Mouse (Mus musculus) B cell, adult 2 months (primary cell): ENCODE results near the gene Mad2l1bp.

Source experiments
- DNase-seq, 2 experiments: peaks; one replicate each; pipeline ENCODE4 v3.0.0; 2022

Gene Mad2l1bp

GRCm38 (mm10) chr17:46152847-46153782 lies at the start of gene Mad2l1bp:
Gene Mad2l1bp, minus strand, starts transcription at chr17:46153553.
- DNase-seq, result peak; percentile 87 to 89

GRCm38 (mm10) chr17:46203078-46203477 lies 49.7 kb upstream of the Mad2l1bp start:
- peak in 1 of 2 experiments; percentile 14 for DNase-seq

- DNase-seq, result peak; percentile 94 to 95
These were observed 49.2 kb upstream of the Mad2l1bp start, which contains the start of the genes Polh and Xpo5 for GRCm38 (mm10) chr17:46202421-46203071. Gene Polh, minus strand, starts transcription at chr17:46202645. Gene Xpo5, plus strand, starts transcription at chr17:46202782.

GRCm38 (mm10) chr17:46201151-46201550 lies 47.8 kb upstream of the Mad2l1bp start:
- DNase-seq, result peak; percentile 5 to 6

GRCm38 (mm10) chr17:46188829-46189228 lies 35.5 kb upstream of the Mad2l1bp start:
- DNase-seq, result no peak

GRCm38 (mm10) chr17:46182273-46182672 lies 28.9 kb upstream of the Mad2l1bp start:
- DNase-seq, result peak in 1 of 2 experiments; percentile 24

- DNase-seq, result peak; percentile 60 to 64
These were observed 17.2 kb upstream of the Mad2l1bp start for GRCm38 (mm10) chr17:46170538-46170937.

- DNase-seq, result no peak
These were observed 15.4 kb upstream of the Mad2l1bp start for GRCm38 (mm10) chr17:46168768-46169167.

GRCm38 (mm10) chr17:46168318-46168717 lies 15.0 kb upstream of the Mad2l1bp start:
- no peak for DNase-seq

- no peak for DNase-seq
These were observed 13.7 kb upstream of the Mad2l1bp start for GRCm38 (mm10) chr17:46167014-46167413.

GRCm38 (mm10) chr17:46166270-46166669 lies 12.9 kb upstream of the Mad2l1bp start:
- DNase-seq, result no peak

- no peak for DNase-seq
These were observed 12.1 kb upstream of the Mad2l1bp start for GRCm38 (mm10) chr17:46165460-46165859.

- DNase-seq, result no peak
These were observed 11.4 kb upstream of the Mad2l1bp start for GRCm38 (mm10) chr17:46164791-46165190.

- DNase-seq, result no peak
These were observed 10.9 kb upstream of the Mad2l1bp start for GRCm38 (mm10) chr17:46164301-46164700.

GRCm38 (mm10) chr17:46162951-46163421 lies 9.6 kb upstream of the Mad2l1bp start:
- DNase-seq, result peak; percentile 73

- no peak for DNase-seq
These were observed 9.2 kb upstream of the Mad2l1bp start for GRCm38 (mm10) chr17:46162551-46162950.

- no peak for DNase-seq
These were observed 8.4 kb upstream of the Mad2l1bp start for GRCm38 (mm10) chr17:46161710-46162109.

- no peak for DNase-seq
These were observed 7.8 kb upstream of the Mad2l1bp start for GRCm38 (mm10) chr17:46161179-46161578.

GRCm38 (mm10) chr17:46160686-46161085 lies 7.3 kb upstream of the Mad2l1bp start, which contains the start of gene Gtpbp2:
Gene Gtpbp2, plus strand, starts transcription at chr17:46161032.
- DNase-seq, result peak; percentile 93 to 95

GRCm38 (mm10) chr17:46160090-46160662 lies 6.8 kb upstream of the Mad2l1bp start:
- DNase-seq, result peak; percentile 92 to 94

GRCm38 (mm10) chr17:46159236-46159635 lies 5.9 kb upstream of the Mad2l1bp start:
- DNase-seq, result no peak

GRCm38 (mm10) chr17:46157131-46157530 lies 3.8 kb upstream of the Mad2l1bp start:
- no peak for DNase-seq

- no peak for DNase-seq
These were observed 3.3 kb upstream of the Mad2l1bp start for GRCm38 (mm10) chr17:46156680-46157079.
